Mouse (Mus musculus) cerebellum, postnatal 25 days (tissue): Measurements from ENCODE around the gene Sema5b.
A peak's percentile ranks its signal among the peaks of the same experiment; 100 is the strongest.

Experiments used
- DNase-seq, 2 experiments: peaks; one replicate each; pipeline ENCODE4 v3.0.0; 2021; ENCODE audit warnings: mixed read lengths in 2 of 2

The Sema5b gene

DNA sequence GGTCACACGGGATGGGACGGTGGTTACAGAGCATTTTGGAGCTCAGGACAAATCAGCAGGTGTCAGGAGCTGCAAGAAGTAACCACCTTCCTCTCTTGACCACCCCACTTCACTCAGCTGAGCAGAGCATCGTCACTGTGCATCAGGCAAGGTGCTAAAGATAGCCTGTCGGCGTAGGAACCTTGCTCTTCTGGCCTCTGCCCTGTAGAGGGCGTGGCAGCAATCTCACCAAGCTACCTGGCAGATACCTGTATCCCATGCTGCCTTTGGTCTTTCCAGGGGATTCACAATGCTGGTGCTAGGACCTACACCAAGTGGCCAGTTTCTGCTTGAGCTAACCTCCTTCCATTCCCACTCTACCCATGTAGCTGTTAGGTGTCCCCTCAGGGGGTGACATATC is 55.3 kb downstream of the Sema5b start:
- DNase-seq, result no peak

DNA sequence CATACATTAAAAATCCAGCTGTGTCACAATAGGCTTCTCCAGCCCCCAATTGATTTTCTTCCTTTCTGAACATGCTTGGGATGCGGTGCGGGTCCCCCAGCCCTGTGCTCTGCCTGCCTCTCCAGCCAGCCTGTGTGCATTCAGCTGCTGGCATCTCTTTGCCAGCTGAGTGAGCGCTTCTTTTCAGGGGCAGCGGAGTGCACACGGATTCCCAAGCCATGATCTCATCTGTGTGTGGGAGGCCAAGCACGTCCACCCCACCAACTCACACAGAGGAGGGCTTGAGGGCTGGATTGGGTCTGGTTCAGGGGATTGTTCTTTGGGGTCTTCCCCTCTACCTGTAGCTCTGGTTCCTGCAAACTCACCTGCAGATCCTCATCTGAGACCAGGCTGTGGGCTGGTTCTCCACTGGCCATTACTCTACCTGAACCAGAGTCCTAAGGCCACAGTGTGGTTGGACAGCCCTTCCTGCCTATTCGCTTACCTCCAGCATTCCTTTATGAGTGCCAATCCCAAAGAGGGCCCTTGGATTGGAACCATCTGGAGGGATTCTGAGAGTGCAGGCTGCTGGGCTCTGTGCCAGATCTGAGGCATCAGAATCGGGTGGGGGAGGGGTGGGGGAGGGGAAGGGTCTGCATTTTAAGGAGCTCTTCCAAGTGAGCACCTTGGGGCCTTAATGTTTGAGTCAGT is 55.9 kb downstream of the Sema5b start:
- peak in 1 of 2 experiments; percentile 50 for DNase-seq

DNA sequence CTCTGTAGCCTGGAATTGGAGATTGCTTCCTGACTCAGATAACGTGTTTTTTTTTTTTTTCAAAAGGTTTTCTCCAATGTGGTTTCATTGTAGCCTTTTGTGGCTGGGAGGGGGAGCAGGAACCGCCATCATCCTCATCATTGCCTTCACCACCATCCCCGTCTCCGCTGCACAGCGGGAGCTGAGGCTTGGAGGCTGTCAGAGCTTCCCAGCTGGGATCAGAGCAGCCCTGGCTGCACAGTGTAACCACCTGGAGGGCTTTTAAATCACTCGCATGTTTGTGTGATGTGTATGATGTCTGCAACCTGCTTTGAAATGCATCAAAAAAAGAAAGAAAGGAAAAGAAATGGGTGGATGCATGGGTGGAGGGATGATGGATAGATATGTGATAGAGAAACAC is 57.0 kb downstream of the Sema5b start:
- DNase-seq, result no peak

DNA sequence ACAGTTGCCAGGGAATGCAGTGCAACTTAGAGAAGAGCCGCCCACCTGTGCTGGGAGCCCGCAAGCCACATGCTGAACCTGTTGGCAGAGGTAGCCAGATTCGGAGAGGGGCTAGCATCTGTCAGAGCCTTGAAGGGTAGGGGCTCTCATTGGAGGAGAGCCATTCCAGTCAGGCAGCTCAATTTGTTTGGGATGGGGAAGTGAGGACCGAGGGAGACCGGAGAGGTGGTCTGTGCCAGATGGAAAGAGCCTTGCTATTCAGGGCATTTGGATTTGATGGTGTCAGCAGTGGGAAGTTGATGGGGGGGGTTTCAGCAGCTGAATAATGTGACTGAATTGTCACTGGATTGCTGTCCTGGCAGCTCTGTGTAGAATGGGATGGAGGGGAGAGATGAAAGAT is 57.9 kb downstream of the Sema5b start:
- no peak for DNase-seq

DNA sequence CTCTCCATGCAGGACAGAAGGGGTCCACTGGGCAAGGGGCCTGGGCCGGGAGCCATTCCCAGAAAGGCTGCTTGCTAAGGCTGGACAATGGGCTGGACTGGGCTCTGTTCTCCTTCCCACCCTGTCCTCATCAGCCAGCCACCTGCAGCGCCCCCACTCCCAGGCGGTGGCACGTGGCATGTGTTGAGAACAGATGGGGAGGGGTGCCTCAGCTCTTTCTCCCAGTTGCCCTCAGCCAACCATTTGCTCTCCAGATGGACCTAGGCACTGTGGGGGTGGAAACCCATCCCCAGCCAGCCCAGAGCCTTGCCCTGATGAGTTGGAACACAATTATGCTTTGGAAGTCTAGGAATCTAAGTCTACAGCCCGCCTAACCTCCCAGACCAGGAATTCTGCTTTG is 59.3 kb downstream of the Sema5b start:
- peak; percentile 74 to 78 for DNase-seq

DNA sequence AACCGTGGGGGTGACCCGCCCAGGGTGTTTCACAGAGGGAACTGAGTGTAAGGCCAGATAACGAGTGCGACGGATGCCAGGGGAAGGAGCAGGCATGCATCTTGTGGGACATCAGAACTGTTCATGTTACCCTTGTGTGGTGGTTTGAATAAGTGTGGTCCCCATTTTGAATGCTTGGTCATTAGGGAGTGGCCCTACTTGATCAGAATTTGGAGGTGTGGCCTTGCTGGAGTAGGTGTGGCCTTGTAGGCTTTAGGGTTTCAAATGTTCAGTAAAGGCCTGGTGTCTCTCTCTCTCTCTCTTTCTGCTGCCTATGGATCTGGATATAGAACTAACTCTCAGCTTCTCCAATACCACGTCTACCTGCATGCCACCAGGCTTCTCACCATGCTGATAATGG is 60.5 kb downstream of the Sema5b start:
- no peak for DNase-seq

DNA sequence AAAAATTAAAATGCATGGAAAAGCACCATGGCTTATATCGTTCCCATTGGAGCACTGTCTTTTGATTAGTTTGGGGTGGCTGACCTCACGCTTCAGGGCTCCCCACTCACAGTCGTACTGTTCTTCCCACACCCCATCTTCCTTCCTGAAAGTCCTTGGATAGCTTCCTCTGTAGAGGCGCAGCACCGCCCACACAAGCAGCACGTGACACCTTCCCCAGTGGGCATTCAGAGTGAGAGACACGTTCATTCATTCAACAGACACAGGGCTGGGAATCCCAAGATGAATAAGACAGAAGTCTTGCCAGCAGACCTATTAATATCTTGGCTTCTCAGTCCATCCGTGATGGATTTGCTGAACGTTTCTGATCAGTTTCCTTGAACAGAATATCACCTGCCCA is 61.6 kb downstream of the Sema5b start:
- DNase-seq, result no peak

DNA sequence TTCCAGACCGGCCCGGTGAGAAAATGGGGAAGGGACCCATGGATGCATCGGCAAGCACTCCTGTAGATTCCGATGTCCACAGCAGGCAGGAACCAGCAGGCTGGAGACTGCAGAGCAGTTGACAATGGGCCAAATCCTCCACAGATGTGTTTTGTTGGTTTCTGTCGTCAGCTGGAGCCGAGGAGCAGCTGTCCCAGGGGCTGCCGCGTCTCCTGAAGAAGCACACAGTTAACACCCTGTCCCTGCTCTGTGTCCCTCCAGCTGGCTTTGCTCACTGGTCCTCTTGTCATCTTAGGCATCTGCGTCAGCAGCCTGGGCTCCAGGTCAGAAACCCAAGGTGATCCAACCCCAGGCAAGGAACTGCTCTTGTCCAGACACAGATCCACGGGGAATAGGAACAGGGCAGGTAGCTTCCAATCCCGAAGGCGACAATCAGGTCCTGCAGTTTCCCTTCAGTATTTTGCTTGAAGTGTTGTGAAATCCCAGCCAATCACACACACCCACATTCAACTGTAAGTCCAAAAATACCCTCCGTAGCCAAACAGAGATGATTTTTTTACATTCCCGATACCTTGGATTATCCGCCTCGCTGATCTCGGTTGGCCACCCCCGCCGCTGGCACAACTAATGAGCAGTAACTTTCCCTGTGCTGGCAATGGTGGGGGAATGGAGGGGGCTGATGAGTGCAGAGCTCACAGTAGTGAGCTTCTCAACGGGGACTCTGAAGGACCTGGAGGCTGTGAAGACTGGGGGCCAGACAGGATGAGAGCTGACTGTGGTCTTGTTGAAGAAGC is 63.0 kb downstream of the Sema5b start:
- no peak for DNase-seq

DNA sequence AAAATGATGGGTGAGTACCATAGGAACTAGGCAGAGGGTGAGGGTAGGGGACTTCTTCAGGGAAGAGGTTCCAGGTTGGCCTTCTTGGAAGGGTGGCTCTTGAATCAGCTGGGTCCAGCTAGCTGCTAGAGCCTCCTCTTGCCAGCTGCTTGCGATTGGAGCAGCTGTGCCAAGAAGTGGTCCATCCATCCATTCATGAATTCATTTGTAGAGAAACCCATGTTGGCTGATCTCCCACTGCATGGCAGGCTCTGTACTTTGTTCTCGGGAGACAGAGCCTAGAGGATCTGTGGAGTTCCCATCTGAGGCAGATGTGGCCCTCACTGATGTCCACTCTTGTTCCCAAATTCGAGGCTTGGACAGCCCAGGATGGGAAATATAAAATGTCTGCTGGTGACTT is 66.3 kb downstream of the Sema5b start:
- no peak for DNase-seq

DNA sequence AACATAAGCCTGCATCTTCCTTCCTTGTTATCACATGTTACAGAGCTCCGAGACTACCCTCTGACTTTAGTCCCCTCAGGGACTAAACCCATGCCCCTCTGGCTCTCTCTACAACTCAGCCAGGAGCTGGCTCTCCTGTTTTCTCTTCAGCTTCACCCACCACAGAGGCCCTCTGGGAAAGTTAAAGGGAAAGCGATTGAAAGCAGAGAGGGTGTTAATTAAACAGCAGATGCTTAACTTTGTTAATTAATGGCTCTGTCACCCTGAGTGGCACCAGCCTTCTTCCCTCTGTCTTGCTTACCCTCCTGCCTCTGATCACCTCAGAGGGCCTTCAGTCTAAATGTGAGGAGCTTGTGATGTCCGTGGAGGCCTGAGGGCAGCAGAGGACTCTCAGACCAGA is 67.3 kb downstream of the Sema5b start:
- no peak for DNase-seq

DNA sequence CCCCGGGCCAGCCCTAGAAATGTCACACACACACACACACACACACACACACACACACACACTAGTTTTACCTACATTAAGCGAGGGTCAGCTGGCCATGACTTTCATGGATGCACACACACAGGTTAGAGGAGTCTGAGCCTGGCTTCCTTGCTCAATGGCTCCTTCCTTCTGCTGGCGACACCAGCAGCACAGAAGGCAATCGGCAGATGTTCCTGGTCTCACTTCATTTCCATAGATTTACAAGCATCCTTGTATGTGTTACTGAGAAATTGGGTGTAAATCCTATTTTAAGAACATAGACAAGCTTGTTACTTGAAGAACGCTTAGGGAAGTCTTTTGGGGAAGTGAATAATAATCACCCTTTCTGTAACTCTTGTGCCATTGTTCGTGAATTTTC is 68.6 kb downstream of the Sema5b start:
- no peak for DNase-seq

DNA sequence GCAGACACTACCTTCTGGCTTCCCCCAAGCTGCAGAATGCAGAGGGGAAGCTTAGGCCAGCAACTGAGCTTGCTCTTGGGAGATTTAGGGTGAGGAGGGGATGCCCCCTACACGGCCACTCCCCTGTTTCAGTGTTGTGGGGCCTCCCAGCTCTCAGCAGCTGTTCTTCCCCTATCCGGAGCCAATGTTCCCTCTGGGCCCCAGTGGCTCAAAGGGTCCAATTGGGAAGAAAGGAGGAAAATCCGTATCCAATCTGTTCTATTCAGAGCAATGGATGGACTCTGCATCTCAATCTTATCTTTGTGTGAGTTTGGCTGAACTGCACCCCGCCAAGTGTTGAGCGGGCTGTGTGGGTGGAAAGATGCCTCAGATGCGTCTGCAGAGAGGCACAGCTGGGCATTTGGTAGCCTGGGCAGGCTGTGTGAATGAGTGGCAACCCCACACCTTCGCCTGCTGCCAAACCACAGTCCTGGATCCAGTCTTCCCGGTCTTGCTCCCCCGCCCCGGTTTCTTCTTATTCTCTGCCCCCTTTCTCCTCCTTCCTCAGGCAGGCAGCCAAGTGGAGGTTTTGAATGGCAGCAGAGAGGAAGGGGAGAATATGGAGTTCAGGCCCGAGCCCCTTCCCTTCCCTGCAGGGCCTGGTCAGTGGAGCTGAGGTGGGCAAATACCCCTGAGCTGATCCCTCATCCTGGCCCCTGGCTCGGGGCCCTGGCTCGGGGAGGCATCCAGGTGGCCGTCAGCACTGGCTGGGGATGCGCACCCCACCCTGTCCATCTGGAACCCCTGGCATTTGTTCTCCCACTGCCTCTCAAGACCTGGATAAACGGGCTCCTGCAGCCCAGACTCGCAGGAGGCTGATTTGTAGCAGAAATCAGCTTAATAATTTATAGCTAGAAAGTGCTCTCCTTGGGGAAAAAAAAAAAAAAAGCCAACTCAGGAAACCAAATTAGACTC is 73.2 kb downstream of the Sema5b start:
- peak; percentile 58 to 64 for DNase-seq

DNA sequence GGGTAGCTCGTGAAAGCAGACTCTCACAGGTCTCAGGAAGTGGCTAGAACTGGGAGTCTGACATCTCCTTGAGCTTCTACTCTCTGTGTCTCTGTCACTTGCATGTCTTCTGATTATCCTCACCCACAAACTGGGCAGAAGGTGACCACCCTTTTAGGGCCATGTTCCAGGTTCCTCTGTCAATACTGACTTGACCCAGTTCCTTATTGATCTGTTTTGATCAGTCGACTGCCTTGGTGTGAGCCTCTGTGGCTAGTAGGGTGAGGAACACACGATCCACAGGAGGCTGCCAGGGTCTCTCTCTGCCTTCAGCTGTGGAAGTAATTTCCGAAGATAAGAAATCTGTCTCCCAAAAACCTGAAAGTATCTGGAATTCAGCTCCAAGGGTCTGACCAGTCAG is 76.8 kb downstream of the Sema5b start:
- no peak for DNase-seq

DNA sequence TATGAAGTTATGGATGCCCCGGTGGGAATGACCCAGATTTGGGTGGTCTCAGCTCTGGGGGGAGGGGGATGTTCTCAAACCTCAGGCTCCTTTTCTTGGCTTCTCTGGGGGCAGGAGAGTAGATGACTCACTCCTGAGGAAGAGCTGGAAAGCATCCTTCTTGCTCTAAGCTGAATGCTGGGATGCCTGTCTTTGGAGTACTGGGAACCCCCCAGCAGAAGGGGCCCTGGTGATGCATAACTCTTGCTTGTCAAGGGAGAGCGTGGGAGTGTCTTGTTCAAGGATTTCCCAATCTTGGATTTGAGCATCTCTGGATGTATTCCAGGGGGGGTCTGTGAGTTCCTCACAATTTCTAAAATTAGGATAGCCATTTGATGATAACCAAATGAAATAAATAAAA is 82.1 kb downstream of the Sema5b start:
- no peak for DNase-seq

DNA sequence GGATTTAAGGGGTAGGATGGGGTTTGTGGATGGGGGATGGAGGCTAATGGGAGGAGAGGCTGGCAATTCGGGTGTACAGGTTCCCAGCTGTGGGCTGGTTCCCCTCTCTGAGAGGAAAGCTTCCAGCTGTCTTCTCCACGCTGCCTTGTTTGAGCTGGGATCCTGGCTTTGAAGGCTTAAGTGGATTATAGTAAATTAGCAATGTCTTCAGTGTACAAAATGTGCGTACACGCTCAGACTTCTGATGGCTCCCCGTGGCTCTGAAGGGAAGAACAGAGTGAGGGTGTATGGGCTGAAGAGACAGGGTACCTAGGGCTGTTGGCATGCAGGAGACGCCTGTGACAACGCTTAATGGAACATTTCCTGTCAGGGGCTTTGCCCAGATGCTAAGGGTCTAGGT is 83.0 kb downstream of the Sema5b start:
- no peak for DNase-seq

DNA sequence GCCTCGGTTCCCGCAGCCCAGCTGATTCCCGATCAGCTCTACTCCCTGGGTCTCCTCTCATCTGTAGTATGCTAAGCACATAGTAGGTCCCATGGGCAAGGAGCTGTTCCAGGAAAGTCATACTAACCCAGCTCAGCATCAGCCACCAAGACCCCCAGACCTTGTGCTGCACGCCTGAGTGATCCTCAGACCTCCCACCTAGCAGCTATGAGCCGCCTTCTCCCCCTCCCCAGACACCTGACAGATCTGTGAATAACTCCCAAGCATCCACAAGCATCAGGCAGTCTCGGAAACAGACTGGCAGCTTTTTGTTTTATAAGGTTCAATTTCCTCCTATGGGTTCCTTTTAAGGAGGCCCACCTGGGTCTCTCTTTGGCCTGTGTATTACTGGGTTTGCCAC is 83.9 kb downstream of the Sema5b start:
- DNase-seq, result no peak

DNA sequence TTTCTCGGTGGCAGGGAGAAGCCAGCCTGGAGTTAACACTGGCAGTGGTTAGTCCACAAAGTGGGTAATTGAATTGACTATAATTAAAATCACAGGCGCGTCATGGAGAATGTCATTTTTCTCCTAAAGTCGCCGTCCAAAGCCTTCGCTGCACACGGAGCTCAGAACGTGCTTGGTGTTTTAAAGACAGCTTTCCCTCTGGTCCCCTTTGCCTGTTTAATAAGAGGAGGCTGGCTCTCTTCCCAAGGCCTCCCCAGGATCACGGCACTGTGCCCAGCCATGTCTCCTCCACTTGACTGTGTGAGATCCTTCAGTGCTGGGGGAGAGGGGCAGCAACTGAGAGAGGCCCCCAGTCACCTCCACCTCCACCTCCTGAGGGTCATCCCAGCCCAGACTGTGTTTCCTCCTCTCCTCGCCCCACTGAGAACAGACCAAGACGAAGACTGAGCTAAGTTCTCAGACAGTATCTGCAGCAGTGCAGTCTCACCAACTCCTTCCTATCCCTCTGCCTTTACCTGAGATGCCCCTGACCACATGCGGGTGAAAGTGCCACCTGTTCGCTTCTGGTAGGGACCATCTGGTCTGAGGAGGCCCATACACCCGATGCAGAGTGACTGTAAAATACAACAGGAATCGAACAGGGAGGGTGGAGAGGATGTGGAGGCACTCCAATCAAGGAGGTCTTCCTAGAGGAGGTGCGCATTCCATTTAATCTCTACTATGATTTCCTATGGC is 84.5 kb downstream of the Sema5b start:
- peak; percentile 87 to 91 for DNase-seq

DNA sequence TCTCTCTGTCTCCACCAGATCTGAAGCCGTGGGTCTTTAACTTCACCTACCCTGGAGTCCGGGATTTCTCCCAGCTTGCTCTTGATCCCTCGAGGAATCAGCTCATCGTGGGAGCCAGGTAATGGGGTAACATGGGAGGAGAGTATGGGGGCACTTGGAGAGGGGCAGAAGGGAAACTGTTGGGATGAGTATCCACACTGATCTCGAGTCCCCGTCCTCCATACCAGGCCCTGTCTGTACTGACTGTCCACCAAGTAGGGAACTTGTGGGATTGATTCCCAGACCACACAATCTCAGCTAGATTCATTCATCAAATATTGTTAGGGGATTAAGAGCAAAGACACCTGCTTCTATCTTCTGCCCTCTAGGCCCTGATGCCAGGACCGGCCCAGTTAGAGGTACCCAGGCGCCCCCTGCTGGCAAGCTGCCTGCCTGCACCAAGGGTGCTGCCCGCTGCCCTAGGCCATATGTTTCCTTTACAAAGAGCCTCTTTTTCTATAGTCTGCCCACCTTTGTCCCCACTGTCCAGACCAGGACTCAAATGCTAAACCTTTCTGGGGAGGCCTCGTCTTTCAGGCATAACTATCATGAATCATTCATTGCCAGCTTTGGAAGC is 87.2 kb downstream of the Sema5b start:
- peak; percentile 91 to 95 for DNase-seq

DNA sequence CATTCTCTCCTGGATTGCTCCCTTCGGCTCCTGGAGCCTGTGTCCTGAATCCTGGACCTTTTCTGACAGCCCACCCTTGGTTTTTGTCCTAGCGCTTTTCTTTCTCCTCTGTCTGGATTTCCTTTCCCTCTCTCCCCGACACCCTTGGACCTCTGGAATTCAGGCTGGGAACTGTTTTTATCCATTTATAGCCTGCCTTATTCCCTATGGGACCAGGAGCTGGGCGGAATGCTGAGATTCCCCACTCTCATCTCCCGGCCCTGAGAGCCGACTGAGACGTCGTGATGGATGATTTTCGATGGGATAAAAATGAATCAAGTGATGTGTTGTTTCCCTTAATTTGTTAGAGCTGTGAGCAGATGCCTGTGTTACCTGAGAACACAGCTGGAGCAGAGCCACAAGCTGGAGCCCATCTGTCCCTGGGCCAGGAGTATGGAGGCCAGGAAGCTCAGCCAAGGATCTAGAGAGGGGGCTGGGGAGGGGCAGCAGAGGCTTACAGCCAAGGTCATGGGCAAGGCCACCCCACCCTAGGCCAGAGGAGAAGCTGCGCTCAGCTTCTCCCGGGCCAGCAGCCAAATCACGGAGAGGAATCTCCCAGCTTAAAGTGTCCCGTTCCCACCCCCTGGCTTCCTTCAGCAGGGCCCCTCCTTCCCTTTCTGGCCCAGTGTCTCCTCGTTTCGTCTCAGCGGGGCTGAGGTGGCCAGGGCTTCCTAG is 89.7 kb downstream of the Sema5b start:
- DNase-seq, result peak in 1 of 2 experiments; percentile 36

DNA sequence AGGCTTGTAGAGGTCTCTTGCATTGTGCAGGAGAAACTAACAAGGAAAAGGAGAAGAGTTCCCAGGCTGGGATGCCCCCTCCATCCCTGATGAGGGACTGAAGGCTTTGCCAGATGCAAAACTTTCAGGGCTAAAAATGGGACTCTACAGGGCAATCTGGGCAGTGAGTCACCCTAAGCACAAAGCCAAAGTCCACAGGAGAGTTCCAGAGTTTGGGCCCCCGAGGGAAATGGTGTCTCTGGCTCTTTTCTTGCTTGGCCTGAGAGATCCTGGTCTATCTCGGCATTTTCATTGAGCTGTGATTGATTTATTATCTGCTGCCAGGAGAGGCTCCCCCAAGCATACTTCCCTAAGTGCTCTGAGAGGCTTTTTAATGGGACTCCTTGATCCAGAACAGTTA is 92.1 kb downstream of the Sema5b start:
- DNase-seq, result no peak

DNA sequence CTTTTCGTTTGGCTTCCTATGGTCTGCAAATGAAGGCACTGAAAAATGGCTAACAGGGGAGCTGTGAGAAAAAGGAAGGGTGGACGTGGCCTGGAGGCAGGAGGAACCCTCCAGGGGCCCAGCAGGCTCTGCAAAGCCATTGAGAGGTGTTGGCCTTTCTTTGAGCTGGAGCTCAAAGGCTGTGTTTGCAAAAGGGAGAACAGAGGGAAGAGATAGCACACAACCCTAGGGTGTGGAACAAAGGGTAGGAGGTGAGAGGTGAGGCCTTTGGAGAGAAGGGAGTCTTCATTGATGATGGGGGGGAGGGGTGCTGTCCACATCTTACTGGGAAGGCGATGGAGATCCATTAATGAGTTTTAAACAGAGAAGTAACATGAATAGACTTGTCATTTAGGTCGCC is 94.0 kb downstream of the Sema5b start:
- DNase-seq, result no peak

DNA sequence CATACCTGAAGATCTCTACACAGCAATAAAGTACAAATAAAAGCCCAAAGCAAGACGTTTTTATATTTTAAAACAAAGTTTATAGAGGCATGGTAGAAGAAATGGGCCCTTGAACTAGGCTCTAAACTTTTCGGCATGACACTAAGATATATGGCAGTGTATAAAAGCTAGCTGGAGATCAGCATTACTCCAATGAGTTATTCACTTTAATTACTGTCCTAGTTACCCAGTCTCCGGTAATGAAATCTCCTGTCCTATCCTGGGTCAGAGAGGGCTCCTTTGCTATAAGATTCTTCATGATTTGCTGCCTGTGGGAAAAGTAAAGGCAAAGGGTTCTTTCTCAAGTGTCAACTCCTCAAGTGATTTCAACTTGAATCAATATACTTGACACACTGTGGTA is 98.6 kb downstream of the Sema5b start:
- no peak for DNase-seq
